Mouse (Mus musculus): ENCODE data around the gene Rbm20.

Gene Rbm20

DNA sequence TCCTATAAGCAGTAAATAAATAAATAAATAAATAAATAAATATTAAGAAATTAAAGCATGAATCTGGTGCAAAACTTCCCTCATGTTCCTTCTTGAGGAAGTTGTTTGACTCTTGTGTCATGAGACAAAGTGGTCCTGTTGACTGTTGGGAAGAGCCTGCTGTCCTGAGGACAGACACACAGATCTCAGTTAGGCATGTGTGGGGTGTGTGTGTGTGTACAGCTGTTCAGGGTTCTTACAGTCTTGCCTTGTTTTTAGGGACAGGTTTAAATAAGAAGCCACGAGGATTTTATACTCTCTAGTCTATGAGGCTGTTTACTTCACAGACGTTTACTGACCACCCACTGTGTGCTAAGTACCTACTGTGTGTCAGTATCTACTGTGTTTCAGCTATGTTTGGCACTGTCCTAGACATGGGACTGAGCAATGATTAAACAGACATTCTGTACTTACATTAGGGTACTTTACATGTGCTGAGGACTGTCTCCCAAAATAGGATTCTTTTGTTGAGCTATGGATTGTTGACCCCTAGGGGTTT is 81.8 kb downstream of the Rbm20 start:
- no peak for DNase-seq

DNA sequence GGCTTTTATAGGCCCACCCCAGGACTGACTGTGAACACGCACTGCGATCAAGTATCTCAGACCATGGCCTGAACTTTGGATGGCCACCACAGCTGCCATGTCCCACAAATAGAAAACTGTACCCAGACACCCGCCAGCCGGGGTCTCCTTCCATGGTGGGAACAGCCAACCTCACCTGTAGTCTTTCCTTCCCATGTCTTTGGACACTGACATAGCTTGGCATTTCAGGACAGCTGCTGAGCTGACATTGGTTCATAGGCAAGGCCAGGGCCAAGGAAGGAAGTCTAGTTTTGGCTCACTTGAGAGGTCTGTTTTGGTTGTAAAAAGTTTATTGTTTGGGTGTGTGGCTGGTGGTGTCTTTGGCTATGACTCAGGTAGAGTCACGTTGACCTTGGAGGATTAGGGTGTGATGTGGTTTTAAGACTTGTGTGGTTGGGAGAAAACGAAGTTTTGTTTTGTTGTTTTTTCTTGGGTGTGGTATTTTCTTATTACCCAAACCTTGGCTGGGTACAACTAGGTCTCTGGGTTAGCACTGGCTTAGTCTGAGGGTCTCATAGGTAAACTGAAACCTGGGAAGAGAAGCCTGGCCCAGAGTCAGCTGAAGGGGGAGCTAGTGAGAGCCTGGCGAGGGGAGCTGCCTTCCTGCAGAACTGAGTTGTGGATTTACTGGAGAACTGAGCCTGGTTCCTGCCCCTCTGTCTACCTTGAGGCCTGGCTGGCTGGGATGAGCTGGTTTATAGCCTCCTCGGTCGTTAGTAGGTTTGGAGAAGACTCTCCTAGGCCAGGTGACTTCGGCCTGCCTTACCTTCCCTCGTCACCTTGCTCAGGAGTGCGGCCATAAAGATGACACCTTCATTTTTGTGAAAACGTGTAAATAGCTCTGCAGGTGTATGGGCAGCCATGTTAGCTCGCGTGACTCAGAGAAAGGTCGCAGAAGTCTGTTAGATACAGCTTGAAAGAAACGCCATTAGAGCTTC is 83.3 kb downstream of the Rbm20 start:
- no peak for DNase-seq

DNA sequence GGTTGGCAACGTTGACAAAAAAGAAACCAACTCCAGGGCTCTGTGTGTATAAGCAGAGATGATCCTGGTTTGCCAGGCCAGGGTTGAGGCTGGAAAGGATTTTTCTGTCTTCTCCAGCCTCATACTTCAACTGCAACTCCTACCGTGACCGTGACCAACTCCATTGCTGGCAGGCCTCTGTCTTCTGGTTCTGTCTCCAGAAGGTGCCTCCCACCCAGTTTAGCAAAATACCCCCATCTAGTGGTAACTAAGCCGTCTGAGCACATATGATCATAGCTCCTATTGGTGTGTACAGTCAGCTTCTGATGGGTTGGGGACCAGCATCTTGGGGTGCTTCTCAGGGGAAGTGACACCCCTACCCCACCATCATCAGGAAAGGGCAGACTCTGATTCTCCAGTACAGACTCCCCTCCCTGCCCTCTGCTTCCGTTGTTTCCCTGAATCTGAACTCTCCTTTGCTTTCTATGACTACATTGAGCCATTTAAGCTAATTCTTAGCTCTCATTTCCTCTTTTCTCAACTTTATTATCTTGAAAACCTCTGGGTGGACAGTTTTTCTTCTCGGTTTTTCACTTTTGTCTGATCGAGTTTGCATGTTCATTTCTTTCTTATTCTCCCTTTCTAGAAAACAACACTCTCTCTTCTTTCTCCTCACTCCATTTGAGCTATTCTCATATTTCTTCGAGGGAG is 85.8 kb downstream of the Rbm20 start:
- DNase-seq, result no peak

DNA sequence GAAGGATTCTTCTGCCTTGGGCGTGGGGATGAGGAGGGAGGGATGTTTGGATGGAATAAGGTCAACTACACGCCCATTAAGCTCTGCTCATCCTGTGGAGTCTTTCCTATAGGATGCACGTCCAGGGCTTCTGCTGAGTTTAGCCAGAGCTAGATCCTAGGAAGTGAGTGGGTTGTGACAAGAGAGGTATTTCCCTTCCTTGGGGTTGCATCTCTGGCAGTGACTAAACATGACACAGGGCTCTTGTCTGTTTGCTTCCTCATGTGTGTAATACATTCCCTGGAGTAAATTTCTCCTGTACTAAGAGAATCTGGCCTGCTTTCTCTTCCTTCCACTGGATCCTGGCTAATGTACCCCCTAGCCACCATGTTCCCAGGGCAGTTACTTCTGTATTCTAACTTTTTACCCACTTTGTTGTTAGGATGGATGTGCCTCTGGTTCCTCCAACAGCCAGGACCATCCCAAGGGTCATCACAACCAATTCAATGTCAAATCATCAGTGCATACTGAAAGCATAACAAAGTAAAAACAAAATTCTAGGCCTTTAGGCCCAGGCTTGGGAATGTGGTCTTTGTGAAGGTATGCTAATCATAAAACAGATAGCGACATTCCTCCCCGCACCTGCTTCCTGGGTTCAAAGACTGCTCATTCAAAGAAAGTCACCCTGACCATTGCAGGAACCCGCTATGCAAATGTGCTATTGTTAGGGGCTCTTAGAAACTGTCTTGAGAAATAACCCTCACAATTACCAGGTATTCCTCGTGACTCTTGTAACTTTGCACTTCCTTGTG is 87.8 kb downstream of the Rbm20 start:
- no peak for DNase-seq

GRCm38 (mm10) chr19:53768478-53768877 is 91.4 kb downstream of the Rbm20 start:
- no peak for DNase-seq

DNA sequence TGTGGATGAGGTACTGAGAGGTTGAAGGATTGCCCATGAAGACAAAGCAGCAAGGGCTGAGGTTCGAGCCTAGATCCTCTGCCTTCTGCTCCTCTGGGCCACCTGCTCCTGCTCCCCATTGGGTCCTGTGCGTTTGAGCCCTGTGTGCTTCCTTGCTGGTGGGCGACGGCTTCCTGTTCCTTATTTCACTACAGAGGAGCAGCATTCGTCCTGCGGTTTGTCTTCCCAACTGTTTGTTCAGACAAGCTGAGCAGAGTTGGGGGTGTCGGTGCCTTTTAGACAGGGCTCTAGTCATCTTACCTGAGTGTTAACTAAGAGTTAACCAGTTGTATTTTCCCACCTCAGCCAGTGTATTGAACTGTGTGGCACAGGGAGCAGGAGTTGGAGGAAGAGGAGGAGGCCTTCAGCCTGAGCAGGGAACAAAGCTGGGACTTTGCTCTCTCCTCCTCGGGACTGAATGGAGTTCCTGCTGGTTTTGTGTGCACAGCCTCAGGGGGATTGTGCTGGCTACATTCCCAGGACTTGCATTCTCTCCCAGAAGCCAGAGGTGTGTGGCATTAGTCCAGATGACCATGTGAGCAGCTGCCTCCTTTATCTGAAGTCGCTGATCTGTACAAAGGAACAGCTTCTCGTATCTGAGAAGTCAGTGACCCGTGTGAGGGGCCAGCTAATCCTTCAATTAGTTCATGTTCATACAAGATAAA is 97.0 kb downstream of the Rbm20 start:
- peak; percentile 85 for DNase-seq

GRCm38 (mm10) chr19:53774641-53775350 is 97.7 kb downstream of the Rbm20 start:
- DNase-seq, result no peak

GRCm38 (mm10) chr19:53779402-53779801 is 102.3 kb downstream of the Rbm20 start:
- DNase-seq, result no peak

GRCm38 (mm10) chr19:53779818-53780217 is 102.7 kb downstream of the Rbm20 start:
- DNase-seq, result no peak

- no peak for DNase-seq
These were observed 103.9 kb downstream of the Rbm20 start for GRCm38 (mm10) chr19:53780752-53781602.

- DNase-seq, result no peak
These were observed 104.7 kb downstream of the Rbm20 start for GRCm38 (mm10) chr19:53781826-53782225.

DNA sequence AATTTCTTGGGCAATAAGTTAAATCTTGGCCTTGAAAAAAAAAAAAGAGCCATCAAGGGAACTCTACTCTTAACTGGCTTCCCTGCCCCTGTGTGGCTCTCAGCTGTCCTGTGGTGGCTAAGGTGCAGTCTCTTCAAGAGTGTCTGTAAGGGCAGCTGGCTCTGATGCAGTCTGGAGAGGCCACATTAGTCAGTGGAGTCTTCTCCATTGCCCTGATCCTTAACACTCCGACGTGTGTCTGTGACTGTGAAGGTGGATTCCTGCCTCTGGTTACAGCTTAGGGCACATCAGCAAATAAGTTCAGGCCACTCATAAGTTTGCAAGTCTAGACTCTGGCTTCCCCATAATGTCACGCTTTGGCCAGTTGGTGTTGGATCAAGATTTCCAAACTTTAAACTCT is 108.2 kb downstream of the Rbm20 start:
- no peak for DNase-seq

- no peak for DNase-seq
These were observed 109.1 kb downstream of the Rbm20 start for GRCm38 (mm10) chr19:53786239-53786638.

- DNase-seq, result peak; percentile 47
These were observed 109.7 kb downstream of the Rbm20 start for GRCm38 (mm10) chr19:53786836-53787235.

- DNase-seq, result no peak
These were observed 111.7 kb downstream of the Rbm20 start for GRCm38 (mm10) chr19:53788621-53789331.

DNA sequence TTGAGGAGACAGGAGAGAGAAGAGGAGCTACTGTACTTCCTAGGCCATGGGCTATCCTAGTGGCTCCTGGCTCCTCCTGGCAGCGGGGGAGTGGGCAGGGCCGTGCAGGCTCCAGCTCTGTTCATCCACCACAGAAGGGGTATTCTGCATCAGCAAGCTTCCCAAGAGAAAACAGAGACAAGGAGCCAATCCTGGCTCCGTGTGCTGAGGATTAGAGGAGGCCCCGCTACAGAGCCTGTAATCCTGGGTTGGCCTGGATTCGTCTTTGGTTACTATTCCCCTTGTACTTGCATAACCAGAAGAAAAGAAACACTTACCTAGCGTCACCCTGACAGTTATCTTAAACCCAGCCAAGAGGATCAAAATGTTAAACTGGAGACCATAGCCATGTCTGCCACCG is 112.5 kb downstream of the Rbm20 start:
- no peak for DNase-seq

DNA sequence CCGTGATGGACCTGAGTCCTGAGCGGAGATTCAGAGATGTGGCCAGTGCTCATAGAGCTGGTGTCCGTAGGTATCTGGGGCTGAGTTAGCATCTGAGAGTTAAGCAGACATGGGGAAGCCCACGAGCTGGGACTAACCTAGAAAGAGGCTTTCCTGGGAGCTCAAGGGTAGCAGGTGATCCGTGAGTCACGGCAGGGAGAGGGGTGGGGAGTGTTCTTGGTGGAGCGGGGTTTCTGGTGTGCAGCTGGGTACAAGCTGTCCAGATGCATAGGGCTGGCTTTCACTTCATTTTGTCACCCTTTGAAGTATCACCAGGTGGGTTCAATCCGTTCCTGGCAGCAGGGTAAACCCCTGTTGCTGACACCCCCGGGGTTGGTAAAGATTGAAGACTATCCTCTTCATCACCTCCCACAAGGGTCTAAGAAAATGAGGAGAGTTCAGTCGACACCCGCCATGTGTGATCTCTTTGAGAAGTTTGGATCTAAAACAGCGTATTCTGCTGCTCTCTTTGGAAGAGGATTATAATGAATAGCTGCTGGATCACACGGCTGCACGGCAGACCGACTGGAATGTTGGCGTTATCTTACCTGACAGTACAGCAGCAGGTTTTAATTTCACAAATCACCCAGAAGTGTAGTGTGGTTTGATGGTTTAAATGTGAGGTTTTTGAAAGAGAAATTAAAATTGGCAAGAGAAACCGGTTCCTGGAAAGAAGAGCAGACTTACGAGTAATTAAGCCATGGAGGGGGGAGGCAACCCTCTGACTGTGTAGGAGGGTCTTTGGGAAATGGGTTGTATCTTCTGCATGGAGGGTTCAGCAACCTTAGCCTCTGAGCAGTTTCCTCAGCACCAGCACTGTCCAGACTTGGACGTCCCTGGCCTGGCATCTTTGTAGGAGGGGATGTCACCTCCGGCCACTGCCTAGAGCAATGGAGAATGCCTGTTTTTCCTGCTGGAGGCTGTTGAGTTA is 114.9 kb downstream of the Rbm20 start:
- DNase-seq, result no peak

Measured in kidney, adult 11 months (tissue).